Mouse (Mus musculus): ENCODE results near the gene Gfra1.
A peak's percentile ranks its signal among the peaks of the same experiment; 100 is the strongest.

The Gfra1 gene

GRCm38 (mm10) chr19:58441246-58441645 is 14.5 kb downstream of the Gfra1 start:
- no peak for DNase-seq

GRCm38 (mm10) chr19:58438762-58439161 is 16.9 kb downstream of the Gfra1 start:
- no peak for DNase-seq

DNA sequence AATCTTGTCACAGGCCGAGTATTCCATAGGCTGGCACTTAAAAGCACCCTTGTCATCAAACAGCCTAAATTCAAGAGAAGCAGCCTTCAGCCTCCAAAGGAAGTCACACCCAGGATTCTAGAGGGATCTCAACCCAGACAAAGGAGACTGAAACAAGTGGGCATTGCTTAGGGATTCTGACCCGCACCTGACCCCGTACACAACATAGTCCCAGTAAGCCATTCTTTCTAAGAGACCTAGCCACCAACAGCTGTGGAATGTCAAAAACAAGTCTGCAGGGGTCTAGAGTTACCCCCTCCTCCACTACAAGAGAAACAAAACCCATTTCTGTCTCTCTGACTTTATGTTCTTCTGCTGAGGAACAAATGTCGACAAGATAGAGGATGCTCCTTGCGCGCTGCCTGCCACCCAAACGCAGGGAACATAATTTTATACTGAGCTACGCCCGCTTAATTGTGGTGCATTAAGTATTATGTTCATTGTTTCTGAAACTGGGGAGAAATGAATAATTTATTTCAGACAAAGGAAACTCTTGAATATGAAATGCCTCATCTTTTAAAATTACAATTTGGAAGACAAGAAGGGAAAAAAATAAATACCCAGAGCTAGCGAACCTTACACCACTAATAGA is 18.2 kb downstream of the Gfra1 start:
- no peak for DNase-seq

- no peak for DNase-seq
Observed at GRCm38 (mm10) chr19:58436874-58437273, 18.8 kb downstream of the Gfra1 start.

GRCm38 (mm10) chr19:58435877-58436276 is 19.8 kb downstream of the Gfra1 start:
- no peak for DNase-seq

DNA sequence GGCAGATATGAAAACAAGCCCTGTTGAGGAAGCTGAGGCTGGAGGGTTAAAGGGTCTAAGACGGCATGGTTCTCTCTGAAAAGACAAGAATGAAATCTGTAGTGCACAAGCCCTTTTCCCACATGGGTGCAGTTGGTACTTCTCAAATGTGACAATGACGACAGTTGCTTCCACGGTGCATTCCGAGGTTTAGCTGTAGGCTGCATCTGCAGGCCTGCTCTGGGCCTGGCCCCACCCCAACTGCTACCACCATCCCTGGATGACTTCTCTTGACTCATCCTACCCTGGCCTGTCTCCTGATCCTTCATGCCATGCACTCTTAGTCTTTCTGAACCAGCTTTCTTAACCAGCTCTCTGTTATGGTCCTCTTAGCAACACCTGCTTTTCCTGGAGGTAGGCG is 22.9 kb downstream of the Gfra1 start:
- no peak for DNase-seq

DNA sequence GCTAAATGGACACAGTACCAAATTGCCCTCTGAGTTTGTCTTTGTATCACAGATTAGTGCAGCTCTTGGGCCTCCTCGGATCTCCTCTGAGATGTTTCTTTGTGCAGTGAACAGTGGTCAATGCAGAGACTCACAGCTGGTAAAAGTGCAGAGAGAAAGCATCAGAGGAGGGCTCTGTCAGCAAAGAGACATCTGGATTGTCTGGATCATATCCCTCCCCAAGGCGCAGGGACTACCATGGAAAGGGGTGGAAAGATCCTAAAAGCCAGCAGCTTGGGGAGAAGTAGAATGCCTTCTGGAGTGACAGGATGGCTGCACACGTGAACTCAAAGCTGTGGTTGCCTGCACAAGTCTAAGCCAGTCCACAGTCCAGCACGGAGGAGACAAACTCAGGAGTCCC is 27.2 kb downstream of the Gfra1 start:
- no peak for DNase-seq

DNA sequence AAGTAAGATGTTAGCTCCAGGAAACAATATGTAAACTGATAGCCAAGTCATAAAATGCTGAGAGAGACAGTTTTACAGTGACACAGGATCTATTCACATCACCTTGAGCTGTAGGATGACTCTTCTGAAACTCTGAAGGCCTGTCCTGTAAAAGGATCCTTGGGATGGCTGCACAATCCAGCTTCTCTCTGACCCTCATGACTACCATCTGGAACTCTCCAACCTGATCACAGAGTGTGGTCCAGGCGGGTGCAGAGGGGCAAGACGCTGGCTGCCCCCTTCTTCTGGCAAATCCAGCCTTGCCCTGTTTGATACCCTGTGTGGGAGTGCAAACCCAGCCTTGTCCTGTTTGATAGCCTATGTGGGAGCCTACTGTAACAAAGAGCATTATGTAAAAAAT is 28.4 kb downstream of the Gfra1 start:
- DNase-seq = no peak

- no peak for DNase-seq
Observed at GRCm38 (mm10) chr19:58424928-58425327, 30.8 kb downstream of the Gfra1 start.

GRCm38 (mm10) chr19:58424179-58424578 is 31.5 kb downstream of the Gfra1 start:
- no peak for DNase-seq

- no peak for DNase-seq
Observed at GRCm38 (mm10) chr19:58422916-58423493, 32.7 kb downstream of the Gfra1 start.

DNA sequence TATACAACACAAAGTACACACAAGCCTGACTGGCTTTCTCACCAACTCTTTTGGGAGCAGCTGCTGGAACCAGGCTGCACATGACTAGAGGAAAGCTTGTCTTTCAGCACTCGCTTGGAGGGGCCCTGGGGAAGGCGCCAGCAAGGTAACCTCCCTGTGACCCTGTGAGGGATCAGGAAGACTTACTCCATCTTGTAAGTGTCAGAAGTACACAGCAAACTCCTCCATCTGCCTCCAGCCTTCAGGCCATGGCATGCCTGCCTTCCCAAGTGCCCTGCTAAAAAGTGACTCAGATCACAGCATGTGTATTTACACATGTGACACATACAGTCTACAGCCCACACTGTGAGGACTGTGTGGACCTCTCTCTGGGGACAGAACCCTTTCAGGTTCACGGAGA is 36.0 kb downstream of the Gfra1 start:
- DNase-seq = no peak

GRCm38 (mm10) chr19:58419278-58419677 is 36.4 kb downstream of the Gfra1 start:
- no peak for DNase-seq

- no peak for DNase-seq
Observed at GRCm38 (mm10) chr19:58415173-58415572, 40.5 kb downstream of the Gfra1 start.

DNA sequence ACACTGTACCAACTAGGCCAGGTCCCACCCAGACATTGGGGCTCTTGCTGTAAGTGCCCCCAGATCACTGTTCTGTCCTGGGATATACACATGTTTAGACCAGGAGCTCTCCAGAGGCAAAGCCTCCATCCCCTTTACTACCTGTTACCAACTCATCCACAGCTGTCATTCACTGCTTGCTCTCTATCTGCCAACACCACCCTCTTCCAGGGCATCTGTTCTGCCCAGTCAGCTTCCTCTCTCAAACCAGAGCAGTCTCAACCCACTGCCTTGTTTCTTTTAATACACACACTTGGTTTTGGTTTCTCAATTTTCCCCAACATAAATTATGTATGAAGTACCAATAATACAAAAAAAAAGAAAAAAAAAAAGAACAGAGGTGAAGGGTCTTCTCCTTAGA is 41.0 kb downstream of the Gfra1 start:
- no peak for DNase-seq

GRCm38 (mm10) chr19:58413290-58413689 is 42.4 kb downstream of the Gfra1 start:
- peak; percentile 26 for DNase-seq

GRCm38 (mm10) chr19:58412811-58413210 is 42.9 kb downstream of the Gfra1 start:
- no peak for DNase-seq

GRCm38 (mm10) chr19:58406726-58407125 is 49.0 kb downstream of the Gfra1 start:
- no peak for DNase-seq

DNA sequence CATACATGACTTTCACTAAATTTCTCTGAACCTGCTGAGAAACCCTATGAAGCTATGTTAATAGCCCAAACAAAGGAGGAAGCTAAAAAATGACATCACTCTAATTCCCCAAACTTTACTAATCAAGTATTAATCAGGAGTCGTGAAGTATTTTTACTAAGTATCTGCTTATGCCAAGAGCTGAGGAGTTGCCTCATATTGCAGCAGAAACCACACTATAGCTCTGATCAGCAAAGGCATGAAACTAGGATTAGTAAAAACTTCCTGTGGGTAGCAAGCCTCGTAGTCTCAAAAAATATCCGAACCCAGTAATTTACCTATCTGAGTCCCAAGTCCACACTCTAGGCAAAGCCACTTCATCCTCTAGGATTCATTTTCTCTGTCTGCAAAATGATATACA is 55.5 kb downstream of the Gfra1 start:
- DNase-seq = no peak

- DNase-seq = no peak
Observed at GRCm38 (mm10) chr19:58399166-58399565, 56.5 kb downstream of the Gfra1 start.

DNA sequence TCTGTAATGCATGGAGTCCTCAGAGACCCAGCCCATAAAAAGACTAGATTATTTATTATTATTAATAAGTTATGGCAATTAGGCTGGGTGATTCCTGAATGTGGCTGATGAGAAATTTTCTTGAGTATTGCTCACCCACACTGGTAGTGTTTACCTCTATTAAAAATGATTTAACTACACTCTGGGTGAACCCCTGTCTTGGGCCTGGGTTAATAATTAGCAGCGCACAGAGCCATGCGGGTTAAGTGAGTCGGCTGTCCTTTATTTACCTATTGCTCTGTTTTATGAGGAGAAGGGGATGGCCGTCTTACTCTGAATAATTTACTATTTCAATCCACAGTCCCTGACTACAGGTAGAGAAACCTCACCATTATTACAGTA is 59.1 kb downstream of the Gfra1 start:
- DNase-seq = no peak

DNA sequence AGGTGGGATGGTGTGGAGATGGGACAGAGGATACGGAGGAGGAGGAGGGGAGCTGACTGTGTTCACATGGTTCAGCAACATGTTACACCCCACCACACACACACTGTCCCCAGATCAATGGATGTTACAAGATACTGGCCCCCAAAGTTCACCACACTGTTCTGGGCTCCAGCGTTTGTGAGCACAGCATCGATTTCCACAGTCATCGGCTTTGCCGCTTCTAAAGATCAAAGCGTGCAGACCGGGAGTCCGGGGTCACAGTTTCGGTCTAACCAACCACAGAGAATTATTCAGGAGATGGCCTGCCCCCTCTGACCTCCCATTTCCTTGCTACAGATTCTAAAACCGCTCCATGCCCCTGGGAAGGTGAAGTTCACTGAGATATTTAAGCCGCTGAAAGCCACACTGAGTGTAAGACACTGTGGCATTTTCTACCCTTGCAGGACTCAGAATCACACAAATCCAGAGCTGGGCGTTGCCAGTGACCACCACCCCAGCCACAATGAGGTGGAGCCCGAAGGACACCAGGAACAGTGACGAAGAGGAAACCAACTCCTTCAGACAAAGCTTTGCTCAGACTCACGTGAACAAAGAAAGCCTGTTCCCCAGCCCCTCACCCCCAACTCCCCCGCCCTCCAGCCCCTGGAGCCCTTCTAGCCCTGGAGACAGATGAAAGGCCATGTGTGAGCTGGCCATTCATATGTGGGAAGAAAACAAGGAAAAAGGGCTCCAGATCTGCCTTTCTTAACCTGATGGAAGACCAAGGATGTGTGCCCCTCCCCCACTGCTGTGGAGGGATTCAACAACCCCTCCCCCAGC is 59.7 kb downstream of the Gfra1 start:
- no peak for DNase-seq

DNA sequence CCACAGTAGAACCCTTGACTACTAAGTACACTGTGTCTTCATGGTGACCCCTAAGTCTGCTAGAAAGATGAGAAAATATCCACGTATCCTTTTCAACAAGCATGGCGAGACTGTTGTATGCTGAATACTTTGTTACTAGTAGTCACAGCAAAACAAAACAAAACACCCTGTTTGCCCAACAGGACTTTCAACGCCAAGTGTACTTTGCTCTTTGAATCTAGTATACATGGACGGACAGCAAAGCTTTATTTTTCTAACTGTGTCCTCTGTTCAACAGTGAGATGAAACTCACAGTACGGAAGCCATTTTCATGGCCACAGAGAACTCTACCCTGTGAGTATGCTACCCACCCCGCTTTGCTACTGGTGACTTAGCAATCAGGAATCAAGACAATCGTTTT is 62.6 kb downstream of the Gfra1 start:
- DNase-seq = no peak

DNA sequence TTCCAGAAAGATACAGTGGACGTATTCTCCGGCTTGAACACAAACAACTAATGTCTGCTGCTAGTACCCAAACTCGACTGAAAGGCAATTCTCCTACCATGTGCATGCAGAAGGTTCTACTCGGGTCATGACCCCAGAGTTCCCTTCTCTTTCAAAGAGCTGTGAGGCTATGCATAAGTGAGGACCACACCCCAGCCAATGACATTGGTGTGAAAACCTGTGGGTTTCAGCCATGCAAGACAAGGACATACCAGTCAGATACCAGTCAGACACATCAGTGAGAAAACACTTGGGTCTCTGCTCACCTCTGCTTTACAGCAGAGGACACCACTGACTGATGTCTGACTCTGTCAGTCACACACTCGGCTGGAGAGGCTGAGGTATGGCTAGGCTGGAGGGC is 63.9 kb downstream of the Gfra1 start:
- no peak for DNase-seq

Data from right cerebral cortex, postnatal 14 days (tissue).